Mouse (Mus musculus): ENCODE data around the gene Slc44a4. TPM values are rescaled to one million over a fixed set of nuclear protein-coding genes. Genes with fewer than 3 reads are reported as not detected.
A peak's percentile ranks its signal among the peaks of the same experiment; 100 is the strongest.
"Not testable (repeated sequence)": the region's sequence is repeated elsewhere in the genome, so short reads cannot be mapped to it uniquely, and the experiment has no call there.

Slc44a4 gene
- polyA plus RNA-seq, 1 experiment from 2014 or later, result not detected

DNA sequence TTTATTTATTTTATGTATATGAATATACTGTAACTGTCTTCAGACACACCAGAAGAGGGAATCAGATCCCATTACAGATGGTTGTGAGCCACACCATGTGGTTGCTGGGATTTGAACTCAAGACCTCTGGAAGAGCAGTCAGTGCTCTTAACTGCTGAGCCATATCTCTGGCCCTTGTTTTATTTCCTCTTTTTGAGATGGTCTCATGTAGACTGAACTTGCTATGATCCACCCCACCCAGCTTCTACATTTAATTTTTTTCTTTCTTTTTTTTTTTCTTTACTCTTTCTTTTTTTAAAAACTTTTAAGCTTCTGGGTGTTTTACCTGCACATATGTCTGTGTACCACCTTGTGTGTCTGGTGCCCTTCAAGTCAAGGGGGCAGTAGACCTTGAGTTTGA is 13.4 kb upstream of the Slc44a4 start:
- H3K9me3 ChIP-seq; H3K27me3 ChIP-seq; H3K4me3 ChIP-seq; ATAC-seq (replicated peaks); H3K27ac ChIP-seq (replicated peaks); H3K9ac ChIP-seq (replicated peaks): not testable (repeated sequence)
- Histone ChIP-seq H3K36me3 (peaks cover 37% of the 10 kb centered on the region), H3K4me2 (replicated peaks) (peak overlapping the region; percentile 97; the same call in 1 of the 2 replicates), H3K4me1 (peaks cover 40% of the 10 kb centered on the region)

DNA sequence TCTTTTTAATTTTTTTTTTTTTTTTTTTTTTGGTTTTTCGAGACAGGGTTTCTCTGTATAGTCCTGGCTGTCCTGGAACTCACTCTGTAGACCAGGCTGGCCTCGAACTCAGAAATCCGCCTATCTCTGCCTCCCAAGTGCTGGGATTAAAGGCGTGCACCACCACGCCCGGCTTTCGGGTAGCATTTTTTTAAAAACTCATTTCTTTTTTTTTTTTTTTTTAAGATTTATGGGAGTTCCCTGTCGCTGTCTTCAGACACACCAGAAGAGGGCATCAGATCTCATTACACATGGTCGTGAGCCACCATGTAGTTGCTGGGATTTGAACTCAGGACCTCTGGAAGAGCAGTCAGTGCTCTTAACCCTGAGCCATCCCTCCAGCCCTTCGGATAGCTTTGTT is 12.3 kb upstream of the Slc44a4 start:
- not testable (repeated sequence) for ATAC-seq (replicated peaks); H3K4me2 ChIP-seq (replicated peaks); H3K9me3 ChIP-seq; H3K4me3 ChIP-seq; H3K27me3 ChIP-seq; H3K27ac ChIP-seq (replicated peaks); H3K9ac ChIP-seq (replicated peaks)
- Histone ChIP-seq H3K4me1 (peaks cover 29% of the 10 kb centered on the region), H3K36me3 (peaks cover 45% of the 10 kb centered on the region)
- 86% methylated on average over 10 of the region's 10 CpGs for WGBS

DNA sequence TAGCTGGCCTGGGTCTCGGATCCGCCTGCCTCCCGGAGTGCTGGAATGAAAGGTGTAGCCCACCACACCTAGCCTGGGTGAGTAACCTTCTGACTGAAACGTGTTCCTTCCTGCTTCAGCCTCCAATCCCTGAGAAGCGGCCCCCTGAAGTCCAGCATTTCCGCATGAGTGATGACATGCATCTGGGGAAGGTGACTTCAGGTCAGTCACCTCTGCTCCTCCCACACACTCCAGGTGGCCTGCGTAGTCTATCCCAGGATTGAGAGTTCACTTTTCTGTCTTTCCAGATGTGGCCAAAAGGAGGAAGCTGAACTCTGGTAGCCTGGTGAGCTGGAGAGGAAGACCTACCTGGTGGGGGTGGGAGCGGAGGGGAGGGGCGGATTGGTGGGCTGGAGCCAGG is 11.4 kb upstream of the Slc44a4 start:
- Histone ChIP-seq H3K9me3 (no peaks in the 10 kb centered on the region), H3K36me3 (peaks cover 55% of the 10 kb centered on the region), H3K27ac (replicated peaks) (no peak overlapping the region), H3K4me1 (peaks cover 20% of the 10 kb centered on the region), H3K27me3 (no peaks in the 10 kb centered on the region), H3K9ac (replicated peaks) (no peak overlapping the region), H3K4me2 (replicated peaks) (no peak overlapping the region), H3K4me3 (no peak overlapping the region)
- no peak for ATAC-seq (replicated peaks)
- 91% methylated on average over 9 of the region's 9 CpGs for WGBS

DNA sequence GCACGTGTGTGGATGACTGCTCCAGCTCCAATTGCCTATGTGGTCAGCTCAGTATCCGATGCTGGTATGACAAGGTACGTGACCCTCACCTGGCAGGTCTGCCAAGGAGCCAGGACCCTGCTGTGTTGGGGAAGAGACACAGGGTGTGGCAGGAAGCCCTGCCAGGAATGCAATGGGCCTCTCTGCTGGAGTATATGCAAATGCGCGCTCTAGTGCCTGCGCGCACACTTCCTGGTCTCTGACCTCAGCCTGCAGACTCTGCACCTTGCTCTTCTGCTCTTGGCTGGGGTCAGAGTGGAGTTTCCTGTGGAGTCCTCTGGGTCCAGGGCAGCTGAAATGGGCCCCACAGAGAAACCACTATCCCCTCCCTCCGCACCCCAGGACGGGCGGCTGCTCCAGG is 3.3 kb upstream of the Slc44a4 start:
- Histone ChIP-seq H3K4me3 (no peak overlapping the region), H3K4me2 (replicated peaks) (no peak overlapping the region), H3K27me3 (no peaks in the 10 kb centered on the region), H3K27ac (replicated peaks) (no peak overlapping the region), H3K9me3 (no peaks in the 10 kb centered on the region), H3K9ac (replicated peaks) (no peak overlapping the region), H3K36me3 (peaks cover 80% of the 10 kb centered on the region), H3K4me1 (no peaks in the 10 kb centered on the region)
- no peak for ATAC-seq (replicated peaks)
- WGBS, result 93% methylated on average over 10 of the region's 10 CpGs

DNA sequence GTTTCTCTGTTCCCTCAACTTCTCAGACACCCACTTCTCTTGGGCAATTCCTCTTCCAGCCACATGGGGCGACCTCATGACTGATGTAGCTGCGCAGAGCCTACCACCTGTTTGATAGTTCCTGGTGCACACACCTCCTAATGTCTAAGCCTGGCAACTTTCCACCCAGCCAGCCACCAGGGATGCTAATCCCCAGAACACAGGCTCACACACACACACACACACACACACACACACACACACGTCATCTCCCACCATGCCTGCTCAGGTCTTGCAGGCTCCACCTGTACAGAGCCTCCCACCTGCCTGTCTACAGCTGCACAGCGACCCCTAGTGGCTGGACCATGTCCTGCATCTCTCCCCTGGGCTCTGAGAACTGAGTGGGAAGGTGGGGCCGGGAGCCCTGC is 2.3 kb upstream of the Slc44a4 start:
- H3K4me3 ChIP-seq, result no peak overlapping the region
- H3K4me2 ChIP-seq (replicated peaks), result no peak overlapping the region
- no peaks in the 10 kb centered on the region for H3K4me1 ChIP-seq
- peaks cover 70% of the 10 kb centered on the region for H3K36me3 ChIP-seq
- no peaks in the 10 kb centered on the region for H3K9me3 ChIP-seq
- no peaks in the 10 kb centered on the region for H3K27me3 ChIP-seq
- H3K9ac ChIP-seq (replicated peaks), result no peak overlapping the region
- ATAC-seq (replicated peaks), result peak; percentile 53
- 39% methylated on average over 5 of the region's 5 CpGs for WGBS
- H3K27ac ChIP-seq (replicated peaks), result no peak overlapping the region

DNA sequence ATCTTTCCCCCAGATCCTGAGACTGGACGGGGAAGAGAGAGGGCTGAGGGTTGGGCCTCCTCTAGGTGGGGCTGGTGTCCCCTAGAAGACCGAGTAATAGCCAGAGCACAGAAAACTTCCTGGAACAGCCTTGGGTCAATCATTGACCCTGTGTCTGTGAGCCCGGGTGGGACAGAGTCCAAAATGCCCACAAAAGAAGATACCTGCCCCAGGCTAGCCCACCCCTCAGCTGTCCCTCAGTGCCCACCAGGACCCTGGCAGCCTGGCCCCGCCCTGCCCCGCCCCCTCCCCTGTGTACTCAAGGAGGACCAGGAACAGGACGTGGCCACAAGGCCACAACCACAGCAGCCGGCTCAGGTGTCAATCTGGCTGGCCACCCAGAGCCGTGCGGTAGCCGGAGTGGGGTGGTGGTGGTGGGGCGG is 1.2 kb downstream of the Slc44a4 start:
- 30% methylated on average over 9 of the region's 11 CpGs for WGBS
- no peak overlapping the region for H3K9ac ChIP-seq (replicated peaks)
- no peak overlapping the region for H3K27ac ChIP-seq (replicated peaks)
- H3K36me3 ChIP-seq, result peaks cover 36% of the 10 kb centered on the region
- H3K4me3 ChIP-seq, result no peak overlapping the region
- no peak overlapping the region for H3K4me2 ChIP-seq (replicated peaks)
- no peaks in the 10 kb centered on the region for H3K4me1 ChIP-seq
- no peaks in the 10 kb centered on the region for H3K9me3 ChIP-seq
- ATAC-seq (replicated peaks), result no peak
- no peaks in the 10 kb centered on the region for H3K27me3 ChIP-seq

DNA sequence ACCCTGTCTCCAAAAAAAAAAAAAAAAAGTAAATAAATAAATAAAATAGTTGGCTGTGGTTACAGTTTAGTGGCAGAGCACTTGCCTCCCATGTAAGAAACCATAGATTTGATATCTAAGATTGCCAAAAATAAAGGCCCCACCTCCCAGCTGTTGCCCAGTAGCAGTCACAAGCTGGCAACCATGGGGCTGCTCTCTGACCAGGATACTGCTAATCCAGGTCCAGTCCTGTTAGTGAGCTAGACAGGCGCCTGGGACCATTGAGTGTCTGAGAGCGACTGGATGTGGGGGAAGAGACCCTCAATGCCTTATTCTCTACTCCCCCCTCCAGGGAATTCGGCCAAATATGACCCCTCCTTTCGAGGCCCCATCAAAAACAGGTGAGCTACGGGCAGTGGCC is 2.0 kb downstream of the Slc44a4 start:
- H3K4me3 ChIP-seq, result no peak overlapping the region
- H3K4me2 ChIP-seq (replicated peaks), result no peak overlapping the region
- H3K9me3 ChIP-seq, result no peaks in the 10 kb centered on the region
- WGBS, result 87% methylated on average over 5 of the region's 5 CpGs
- no peak for ATAC-seq (replicated peaks)
- no peaks in the 10 kb centered on the region for H3K27me3 ChIP-seq
- H3K4me1 ChIP-seq, result no peaks in the 10 kb centered on the region
- no peak overlapping the region for H3K9ac ChIP-seq (replicated peaks)
- peaks cover 27% of the 10 kb centered on the region for H3K36me3 ChIP-seq
- H3K27ac ChIP-seq (replicated peaks), result no peak overlapping the region

DNA sequence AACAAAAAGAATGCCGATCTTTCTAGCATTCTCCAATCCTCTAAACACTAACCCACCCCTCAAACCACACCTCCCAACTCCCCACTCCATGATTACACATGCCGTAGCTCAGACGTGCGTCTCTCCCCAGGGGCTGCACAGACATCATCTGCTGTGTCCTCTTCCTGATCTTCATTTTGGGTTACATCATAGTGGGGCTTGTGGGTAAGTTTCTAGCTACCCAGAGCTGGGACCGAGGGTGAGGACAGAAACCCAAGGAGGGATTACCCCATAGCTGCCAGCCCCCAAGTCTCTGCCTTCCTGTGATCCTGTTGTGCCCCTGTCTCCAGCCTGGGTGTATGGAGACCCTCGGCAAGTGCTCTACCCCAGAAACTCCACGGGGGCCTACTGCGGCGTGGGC is 2.9 kb downstream of the Slc44a4 start:
- 87% methylated on average over 9 of the region's 9 CpGs for WGBS
- Histone ChIP-seq H3K4me1 (no peaks in the 10 kb centered on the region), H3K4me2 (replicated peaks) (no peak overlapping the region), H3K4me3 (no peak overlapping the region), H3K27me3 (no peaks in the 10 kb centered on the region), H3K27ac (replicated peaks) (no peak overlapping the region), H3K36me3 (peaks cover 18% of the 10 kb centered on the region), H3K9ac (replicated peaks) (no peak overlapping the region), H3K9me3 (no peaks in the 10 kb centered on the region)
- no peak for ATAC-seq (replicated peaks)

DNA sequence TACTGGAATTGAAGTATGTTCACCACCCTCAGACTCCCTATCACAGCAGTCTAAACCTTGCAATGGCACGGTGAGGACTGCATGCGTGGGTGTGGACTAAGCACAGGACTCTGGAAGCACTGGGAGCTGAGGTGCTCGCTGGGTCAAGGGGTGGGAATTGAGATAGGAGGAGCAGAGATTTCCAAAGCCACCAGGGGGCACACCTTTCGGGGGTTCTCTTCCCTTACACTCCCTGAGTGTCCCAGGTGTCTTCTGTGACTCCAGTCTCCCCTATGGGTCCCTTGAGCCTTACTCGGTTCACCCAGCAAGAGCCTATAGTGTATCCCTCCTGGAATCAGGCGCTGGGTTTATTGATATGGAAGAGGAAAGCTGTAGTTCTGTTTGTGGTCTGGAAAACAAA is 8.7 kb downstream of the Slc44a4 start:
- Histone ChIP-seq H3K9me3 (no peaks in the 10 kb centered on the region), H3K27me3 (no peaks in the 10 kb centered on the region), H3K4me3 (no peak overlapping the region), H3K27ac (replicated peaks) (no peak overlapping the region), H3K4me2 (replicated peaks) (no peak overlapping the region), H3K9ac (replicated peaks) (no peak overlapping the region), H3K36me3 (no peaks in the 10 kb centered on the region), H3K4me1 (no peaks in the 10 kb centered on the region)
- ATAC-seq (replicated peaks), result no peak
- 48% methylated on average over 6 of the region's 6 CpGs for WGBS

DNA sequence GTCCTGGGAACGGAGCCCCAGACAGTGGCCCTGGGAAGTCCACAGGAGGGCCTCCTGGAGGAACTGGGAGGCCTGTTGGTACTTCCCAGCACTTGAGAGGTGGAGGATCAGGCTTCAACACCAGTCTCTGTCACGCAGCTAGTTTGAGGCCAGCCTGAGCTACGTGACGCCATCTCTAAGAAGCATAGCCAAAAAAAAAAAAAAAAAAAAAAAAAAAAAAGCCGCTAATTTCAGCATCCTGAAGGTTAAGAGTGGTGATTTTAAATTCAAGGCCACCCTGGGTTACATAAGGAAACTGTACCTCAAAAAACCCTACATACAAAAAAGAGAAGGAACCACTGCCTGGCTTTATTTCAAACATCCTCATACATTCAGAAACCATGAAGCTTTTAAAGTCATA is 10.0 kb downstream of the Slc44a4 start:
- no peaks in the 10 kb centered on the region for H3K9me3 ChIP-seq
- ATAC-seq (replicated peaks), result no peak
- no peak overlapping the region for H3K27ac ChIP-seq (replicated peaks)
- no peak overlapping the region for H3K4me3 ChIP-seq
- H3K9ac ChIP-seq (replicated peaks), result no peak overlapping the region
- 64% methylated on average over 5 of the region's 5 CpGs for WGBS
- no peaks in the 10 kb centered on the region for H3K4me1 ChIP-seq
- H3K36me3 ChIP-seq, result no peaks in the 10 kb centered on the region
- no peak overlapping the region for H3K4me2 ChIP-seq (replicated peaks)
- no peaks in the 10 kb centered on the region for H3K27me3 ChIP-seq

DNA sequence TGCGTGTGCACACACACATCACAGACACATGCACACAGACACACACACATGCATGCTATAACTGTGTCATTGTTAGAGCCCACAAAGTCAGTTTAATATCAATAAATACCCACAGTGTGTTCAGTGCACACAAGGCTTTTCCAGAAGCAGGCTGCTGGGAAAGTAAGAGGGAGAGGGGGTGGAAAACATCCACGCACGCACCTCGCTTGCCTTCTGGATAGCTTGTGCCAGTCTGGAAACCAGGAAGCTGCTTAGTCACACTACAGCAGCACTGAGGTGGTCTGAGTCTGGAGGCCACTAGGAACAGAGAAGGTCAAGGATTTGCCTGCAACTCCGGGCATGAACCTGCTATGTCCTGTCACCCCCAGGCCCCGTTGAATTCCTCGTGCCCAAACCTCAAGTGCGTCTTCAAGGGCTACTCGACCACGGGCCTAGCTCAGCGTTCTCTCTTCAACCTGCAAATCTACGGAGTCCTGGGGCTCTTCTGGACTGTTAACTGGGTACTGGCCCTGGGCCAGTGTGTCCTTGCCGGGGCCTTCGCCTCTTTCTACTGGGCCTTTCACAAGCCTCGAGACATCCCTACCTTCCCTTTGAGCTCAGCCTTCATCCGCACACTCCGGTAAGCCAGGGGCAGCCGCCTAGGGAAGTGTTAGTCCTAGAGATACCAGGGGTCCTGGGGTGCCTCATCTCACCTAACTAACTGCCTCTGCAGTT is 13.2 kb downstream of the Slc44a4 start:
- H3K4me2 ChIP-seq (replicated peaks), result no peak overlapping the region
- H3K36me3 ChIP-seq, result no peaks in the 10 kb centered on the region
- H3K4me1 ChIP-seq, result peaks cover 9% of the 10 kb centered on the region
- no peak overlapping the region for H3K9ac ChIP-seq (replicated peaks)
- no peak overlapping the region for H3K4me3 ChIP-seq
- no peak overlapping the region for H3K27ac ChIP-seq (replicated peaks)
- H3K9me3 ChIP-seq, result no peaks in the 10 kb centered on the region
- WGBS, result 88% methylated on average over 18 of the region's 18 CpGs
- ATAC-seq (replicated peaks), result no peak
- H3K27me3 ChIP-seq, result no peaks in the 10 kb centered on the region

DNA sequence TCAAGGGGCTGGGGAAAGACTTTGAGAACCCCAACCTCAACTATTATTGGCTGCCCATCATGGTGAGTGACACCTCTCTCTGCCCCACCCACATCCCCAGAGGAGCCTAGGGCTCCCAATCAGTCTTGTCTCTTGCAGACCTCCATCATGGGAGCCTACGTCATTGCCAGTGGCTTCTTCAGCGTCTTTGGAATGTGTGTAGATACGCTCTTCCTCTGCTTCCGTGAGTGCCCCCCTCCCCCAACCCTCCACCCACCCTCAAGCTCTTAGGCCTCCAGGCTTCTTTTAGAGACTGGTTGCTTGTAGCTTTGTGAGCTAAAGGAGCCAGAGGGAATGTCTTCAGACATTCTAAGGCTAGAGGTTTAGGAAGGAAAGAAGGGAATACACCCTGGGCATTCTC is 14.6 kb downstream of the Slc44a4 start:
- Histone ChIP-seq H3K27me3 (no peaks in the 10 kb centered on the region), H3K9ac (replicated peaks) (no peak overlapping the region), H3K4me1 (peaks cover 9% of the 10 kb centered on the region), H3K36me3 (no peaks in the 10 kb centered on the region), H3K9me3 (no peaks in the 10 kb centered on the region), H3K27ac (replicated peaks) (no peak overlapping the region), H3K4me2 (replicated peaks) (no peak overlapping the region), H3K4me3 (no peak overlapping the region)
- ATAC-seq (replicated peaks), result no peak
- WGBS, result 87% methylated on average over 4 of the region's 4 CpGs
